Mouse (Mus musculus) layer of hippocampus, adult 9-10 months (tissue): ENCODE results near the gene Disp1.

Experiments
- DNase-seq: peaks from one replicate; pipeline ENCODE4 v3.0.0; 2022; ENCODE audit warnings: low spot score

The Disp1 gene

DNA sequence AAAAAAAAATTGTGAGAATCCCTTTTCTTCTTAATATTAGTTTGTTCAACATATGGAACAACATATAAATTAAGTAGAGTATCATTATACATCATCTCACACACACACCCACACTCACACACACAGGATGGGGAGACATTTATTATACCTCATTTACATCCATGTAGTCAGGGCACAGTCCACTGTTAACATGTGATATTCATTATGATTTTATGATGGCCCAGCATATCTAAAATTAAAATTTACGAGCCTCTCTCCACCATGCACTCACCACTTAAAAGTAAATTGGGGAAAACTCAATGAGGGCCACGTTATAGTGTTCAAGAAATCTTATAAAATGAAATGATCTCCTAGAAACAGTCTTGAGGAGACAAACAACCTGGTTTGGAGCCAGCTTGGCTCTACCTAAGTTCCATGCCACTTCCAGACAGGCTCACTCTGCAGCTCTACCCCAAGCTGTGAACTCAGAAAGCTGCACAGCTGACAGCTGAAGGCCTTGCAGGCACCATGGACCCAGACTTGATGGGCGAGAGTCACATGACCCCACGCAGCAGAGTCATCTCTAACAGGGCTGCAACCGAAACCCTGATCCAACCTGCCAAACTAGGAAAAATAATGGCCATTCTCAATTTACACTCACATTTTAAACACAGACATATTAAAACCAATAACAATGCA, 57.7 kb downstream of the Disp1 start:
- no peak for DNase-seq

DNA sequence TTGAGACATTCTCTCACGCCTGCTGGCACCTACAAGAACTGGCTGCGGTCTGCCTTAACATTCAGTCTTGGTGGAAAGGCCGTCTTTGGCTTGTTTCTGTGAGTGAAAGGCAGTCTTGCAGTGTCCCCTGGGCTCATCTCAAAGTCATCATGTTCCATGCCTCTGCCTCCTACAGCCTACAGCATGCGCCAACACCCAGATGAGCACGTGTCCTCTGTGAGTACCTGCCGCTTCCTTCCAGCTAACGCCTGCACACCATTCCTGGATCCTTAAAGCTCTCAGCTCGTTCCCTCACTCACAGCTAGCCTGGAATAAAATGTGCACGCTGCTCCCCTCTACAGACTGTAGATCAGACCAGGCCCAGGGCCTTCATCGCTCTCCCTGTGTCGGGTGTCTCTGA, 60.3 kb downstream of the Disp1 start:
- no peak for DNase-seq

DNA sequence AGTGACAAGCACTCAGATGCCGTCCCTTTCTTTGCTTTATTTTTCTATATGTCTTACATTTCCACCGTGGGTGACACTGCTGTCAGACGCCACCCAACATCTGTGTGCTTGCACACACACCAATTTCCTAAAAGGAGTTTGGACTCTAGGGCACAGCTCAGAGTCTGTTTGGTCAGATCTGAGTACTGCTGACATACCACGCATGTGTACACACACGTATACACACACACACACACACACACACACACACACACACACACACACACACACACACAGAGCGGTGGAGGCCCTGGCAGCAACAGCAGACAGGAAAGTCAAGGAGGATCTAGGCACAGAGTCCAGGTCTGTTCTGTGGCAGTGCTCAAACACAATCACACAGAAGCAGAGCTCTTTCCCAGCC, 61.1 kb downstream of the Disp1 start:
- no peak for DNase-seq

- DNase-seq = no peak
Measured at GRCm38 (mm10) chr1:183159183-183159582, 62.1 kb downstream of the Disp1 start.

GRCm38 (mm10) chr1:183155600-183155999, 65.7 kb downstream of the Disp1 start:
- DNase-seq = no peak

GRCm38 (mm10) chr1:183154296-183155204, 66.8 kb downstream of the Disp1 start:
- DNase-seq = no peak

DNA sequence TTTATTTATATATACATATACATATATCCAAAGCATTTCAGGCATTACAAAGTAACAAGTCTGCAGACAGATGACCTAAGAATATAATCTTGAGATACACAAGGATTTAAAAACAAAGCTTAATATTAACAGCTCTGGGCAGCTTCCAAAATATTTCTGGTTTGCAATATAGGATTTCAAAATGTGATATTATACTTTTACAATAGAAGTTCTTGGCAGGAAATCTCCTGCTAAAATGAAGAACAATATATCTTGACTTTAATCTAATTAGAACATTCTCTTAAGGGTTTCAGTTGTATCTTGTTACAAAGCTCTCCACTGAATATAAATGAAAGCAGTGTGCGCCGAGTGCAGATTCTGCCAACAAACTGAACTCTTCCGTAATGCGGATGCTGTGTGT, 68.0 kb downstream of the Disp1 start:
- no peak for DNase-seq

- DNase-seq = no peak
Measured at GRCm38 (mm10) chr1:183151510-183152319, 69.6 kb downstream of the Disp1 start.

GRCm38 (mm10) chr1:183150379-183150840, 70.9 kb downstream of the Disp1 start:
- no peak for DNase-seq

- no peak for DNase-seq
Measured at GRCm38 (mm10) chr1:183149571-183150105, 71.7 kb downstream of the Disp1 start.

DNA sequence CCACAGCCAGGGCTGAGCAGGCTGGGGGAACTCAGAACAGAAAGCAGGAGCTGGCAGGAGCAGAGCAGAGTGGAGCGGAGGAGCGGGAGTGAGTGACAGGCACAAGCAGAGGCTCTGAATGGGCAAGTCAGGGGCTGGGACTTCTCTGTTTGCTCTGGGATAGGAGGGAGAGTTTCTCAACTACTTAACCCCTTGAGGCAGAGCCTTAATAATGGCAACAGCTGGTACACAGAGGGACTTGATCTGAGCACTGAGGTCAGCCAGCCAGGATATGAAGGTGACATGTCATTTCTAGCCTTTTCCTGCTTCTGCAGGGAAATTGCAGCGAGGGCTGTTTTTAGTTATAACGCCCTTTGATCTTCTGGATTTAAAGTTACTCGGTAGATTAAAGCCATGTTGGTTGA, 73.9 kb downstream of the Disp1 start:
- DNase-seq = no peak

DNA sequence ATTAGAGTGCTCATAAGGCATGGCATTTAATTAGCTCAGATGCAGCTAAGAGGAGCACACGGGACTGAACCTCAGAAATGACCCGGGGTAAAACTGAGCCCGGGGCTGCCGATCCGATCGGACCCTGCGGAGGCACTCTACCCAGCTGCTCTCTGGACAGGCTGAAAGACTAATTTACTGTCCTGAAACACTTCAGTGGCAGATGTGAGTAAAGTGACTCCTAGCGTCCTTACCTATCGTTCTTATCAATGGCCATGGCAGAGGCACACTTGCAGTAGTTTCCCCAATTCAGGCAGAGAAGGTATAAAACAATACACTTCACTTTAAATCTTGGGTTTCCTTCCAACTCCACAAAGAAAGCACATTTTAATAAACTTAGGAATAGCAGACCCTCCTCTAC, 74.5 kb downstream of the Disp1 start:
- no peak for DNase-seq

DNA sequence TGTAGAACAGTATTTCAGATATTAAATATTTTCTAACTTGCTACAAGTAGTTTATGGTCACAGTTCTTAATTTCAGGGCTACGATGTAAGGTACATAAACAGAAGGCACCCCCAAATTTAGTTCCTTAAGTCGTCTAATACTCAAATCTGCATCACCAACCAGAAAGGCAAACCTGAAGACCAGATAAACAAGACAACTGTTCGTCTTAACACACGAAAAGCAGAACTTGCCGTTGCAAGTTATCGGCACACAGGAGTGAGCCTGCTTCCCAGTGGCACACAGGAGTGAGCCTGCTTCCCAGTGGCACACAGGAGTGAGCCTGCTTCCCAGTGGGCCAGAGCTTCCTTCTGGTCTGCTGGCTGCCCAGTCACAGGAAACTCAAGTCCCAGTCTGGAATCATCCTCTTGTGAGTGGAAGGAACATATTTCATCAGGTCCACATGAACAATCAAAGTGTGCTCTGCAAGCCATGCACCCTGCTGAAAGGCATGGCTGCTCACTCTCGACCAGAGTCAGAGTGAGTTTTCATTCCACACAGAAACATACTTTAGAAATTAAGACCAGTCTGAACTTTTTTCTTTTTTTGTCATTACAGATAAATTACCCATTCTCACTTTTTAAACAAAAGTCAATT, 75.1 kb downstream of the Disp1 start:
- no peak for DNase-seq

DNA sequence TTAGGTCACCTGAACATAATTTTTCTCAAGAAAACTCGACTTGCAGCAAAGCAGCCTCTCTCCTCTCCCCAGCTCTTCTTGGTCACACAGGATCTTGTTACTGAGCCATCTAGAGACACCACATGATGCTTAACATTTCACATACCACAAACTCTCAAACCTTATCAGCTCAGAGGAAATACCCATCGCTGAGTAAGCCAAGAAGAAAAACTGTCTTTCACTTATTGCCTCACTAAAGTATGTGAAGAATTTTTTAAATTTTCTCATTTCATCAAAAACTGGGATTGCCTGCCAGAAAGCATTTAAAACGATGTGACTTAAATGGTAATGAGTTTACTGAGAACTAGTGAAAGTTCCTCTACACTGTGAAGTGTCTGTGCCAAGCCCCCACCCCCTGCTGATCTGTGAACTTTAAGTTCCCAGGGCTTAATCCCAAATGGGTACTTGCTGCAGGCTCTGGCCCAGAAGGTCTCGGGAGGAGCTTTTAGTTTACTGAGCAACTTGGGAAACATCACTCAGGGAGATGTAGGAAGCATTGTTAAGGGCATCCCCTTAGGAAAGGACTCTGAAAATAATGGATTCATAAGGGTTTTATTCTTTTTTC, 76.6 kb downstream of the Disp1 start:
- DNase-seq = no peak

- no peak for DNase-seq
Measured at GRCm38 (mm10) chr1:183143246-183143645, 78.1 kb downstream of the Disp1 start.

DNA sequence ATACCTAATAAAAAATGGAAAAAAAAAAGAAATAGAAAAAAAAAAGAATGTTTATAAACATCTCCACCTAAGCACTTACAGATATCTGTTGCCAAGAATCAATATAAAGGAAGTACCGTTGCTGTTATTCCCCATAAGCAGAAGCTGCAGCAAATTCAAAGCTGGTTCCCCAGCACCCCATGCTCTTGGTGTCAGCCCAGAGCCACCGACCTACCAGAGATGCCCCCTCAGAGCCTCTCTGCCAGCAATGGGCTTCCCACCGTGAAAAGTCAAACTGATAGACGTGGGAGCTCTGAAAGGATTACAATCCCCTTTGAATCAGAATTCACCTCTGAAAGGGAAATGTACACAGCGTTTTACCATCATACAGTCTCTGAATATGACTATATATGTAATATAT, 78.8 kb downstream of the Disp1 start:
- DNase-seq = no peak

- DNase-seq = no peak
Measured at GRCm38 (mm10) chr1:183141329-183141728, 80.0 kb downstream of the Disp1 start.

DNA sequence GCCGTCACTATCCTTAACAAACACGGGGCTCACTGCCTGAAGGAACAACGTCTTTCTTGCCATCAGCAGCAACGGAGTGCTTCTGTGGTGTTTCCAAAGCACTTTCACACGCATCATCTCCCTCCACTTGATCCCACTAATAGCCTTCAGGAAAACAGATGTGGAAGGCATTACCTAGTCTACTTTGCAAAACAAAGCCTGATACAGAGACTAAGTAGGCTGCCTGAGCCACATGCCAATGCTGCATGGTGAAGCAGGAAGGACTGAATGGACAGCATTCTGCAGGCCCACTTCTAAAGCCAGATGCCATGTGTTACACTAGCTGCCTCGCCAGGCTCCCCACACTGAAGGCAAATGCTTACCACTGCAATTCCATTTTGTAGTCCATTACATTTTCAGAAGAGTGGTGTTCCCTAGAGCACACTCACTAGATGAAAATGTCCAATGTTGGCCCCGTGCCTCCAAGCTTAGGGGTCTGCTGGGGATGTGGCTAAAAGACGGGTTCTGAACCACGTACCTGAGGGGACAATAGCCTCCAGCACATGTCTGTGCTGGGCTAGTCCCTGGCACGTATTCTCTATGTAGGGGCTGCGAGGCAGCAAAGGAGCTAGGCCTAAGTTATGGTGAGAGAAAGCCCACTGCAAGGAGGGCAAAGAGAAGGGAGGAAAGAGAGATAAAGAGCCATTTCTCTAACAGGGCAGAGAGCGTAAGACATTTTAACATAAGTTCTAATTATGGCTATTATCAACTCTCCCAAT, 80.6 kb downstream of the Disp1 start:
- DNase-seq = no peak

DNA sequence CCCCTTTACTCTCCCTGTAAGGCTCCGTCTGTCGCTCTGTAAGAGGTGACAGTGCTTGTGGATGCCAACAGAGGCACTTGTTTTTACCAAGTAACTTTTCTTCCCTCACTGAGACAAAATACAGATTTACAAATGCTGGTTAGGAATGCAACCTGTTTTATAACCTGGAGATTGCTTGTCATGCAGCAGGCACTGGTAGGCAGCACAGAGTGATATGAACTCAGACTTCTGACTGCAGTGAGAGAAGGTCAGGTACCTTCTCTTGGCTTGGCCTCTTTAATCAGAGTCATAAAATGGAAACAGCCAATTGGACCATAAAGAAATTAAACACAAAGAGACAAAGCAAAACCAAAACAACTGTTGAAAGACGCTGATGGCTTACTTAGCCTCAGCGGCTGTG, 83.2 kb downstream of the Disp1 start:
- DNase-seq = no peak

- DNase-seq = no peak
Measured at GRCm38 (mm10) chr1:183134427-183134826, 86.9 kb downstream of the Disp1 start.

GRCm38 (mm10) chr1:183133440-183133839, 87.9 kb downstream of the Disp1 start:
- DNase-seq = no peak
